In the genomic region with DNA sequence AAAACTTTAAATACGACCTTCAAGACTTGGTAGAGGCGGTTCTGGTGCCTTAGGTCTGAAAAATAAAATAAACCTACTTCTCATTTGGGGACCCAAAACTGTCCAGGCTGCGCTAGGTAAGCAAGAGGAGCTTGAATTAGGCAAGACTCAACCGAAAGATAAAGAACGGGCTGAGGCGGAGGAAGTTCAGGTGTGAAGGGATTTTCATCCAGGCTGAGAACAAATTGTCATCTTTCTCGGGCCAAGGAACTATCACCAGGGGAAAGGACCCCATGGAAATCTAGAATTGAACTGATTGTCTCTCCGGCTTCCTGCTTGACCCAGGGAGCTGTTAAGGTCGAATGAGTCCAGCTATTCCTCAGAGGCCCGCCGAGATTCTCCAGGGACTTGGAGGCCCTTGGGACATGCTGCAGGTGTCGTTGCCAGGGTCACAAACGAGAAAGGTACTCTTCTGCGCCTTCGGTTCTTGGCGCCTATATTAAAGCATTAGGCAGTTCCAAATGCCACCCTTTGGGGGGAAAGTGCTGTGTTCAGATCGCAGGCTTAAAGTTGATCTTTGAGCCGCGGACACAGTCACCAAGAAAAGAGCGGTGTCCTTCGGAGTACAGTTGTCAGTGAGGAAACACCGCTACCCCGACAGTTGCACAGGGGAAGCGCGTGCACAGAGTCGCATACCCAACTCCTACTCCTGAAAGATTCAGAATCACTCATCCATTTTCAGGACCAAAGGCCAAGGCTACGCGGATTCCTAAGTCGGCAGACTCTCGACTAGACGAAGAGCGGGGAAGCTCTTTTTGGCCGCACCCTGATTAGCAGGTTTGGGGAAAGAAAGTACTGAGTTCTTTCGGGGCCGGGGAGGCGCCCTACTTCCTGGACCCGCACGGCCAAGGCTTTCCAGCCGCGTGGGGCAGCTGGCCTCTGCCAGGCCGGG, we compare ENCODE assay signal across 9 mouse cellular contexts. TPM values are rescaled to one million over a fixed set of nuclear protein-coding genes. Genes with fewer than 3 reads are reported as not detected.
A peak's percentile ranks its signal among the peaks of the same experiment; 100 is the strongest.
DNase-seq lines count a peak whose midpoint lies in the region; ATAC-seq lines count a peak whose summit lies in the region.
"Had no signal": no experiment of that assay in that cellular context is flagged by ENCODE, and none has a peak within 500 bp of the region (broad histone marks: within the 10 kb centered on the region; RNA-seq: fewer than 3 reads in every experiment).

No protein-coding gene starts in this region.

- peak overlapping the region; percentile 41 for H3K4me3 ChIP-seq in kidney, embryonic 16.5 days (ENCODE audit: low read length)
- peak overlapping the region; percentile 36 for H3K4me3 ChIP-seq in embryonic facial prominence, embryonic 14.5 days (ENCODE audit: low read depth, low read length)
- H3K4me3 ChIP-seq in limb, embryonic 11.5 days (ENCODE audit: low read depth, low read length): peak overlapping the region; percentile 26

- ATAC-seq in kidney, embryonic 16.5 days (ENCODE audit: low FRiP score, low TSS enrichment): no peak
- no peak for ATAC-seq in embryonic facial prominence, embryonic 14.5 days (ENCODE audit: low read depth)
- no peak for ATAC-seq in limb, embryonic 11.5 days (ENCODE audit: insufficient number of reproducible peaks, low FRiP score, low TSS enrichment, low read depth)

- H3K9ac ChIP-seq in kidney, embryonic 16.5 days (replicated peaks; ENCODE audit: low read length): no peak overlapping the region
- no peak overlapping the region for H3K9ac ChIP-seq in embryonic facial prominence, embryonic 14.5 days (ENCODE audit: low read depth, low read length)
- H3K9ac ChIP-seq in limb, embryonic 11.5 days (ENCODE audit: low read length): no peak overlapping the region

- H3K9me3 ChIP-seq in kidney, embryonic 16.5 days (ENCODE audit: low read length): no peaks in the 10 kb centered on the region
- H3K9me3 ChIP-seq in embryonic facial prominence, embryonic 14.5 days (ENCODE audit: control insufficient read depth, low read length): no peaks in the 10 kb centered on the region
- H3K9me3 ChIP-seq in limb, embryonic 11.5 days (ENCODE audit: control insufficient read depth, low read length): no peaks in the 10 kb centered on the region

- peak overlapping the region; percentile 57 for H3K4me2 ChIP-seq in kidney, embryonic 16.5 days (replicated peaks; ENCODE audit: low read depth, low read length)
- peak overlapping the region; percentile 67 for H3K4me2 ChIP-seq in embryonic facial prominence, embryonic 14.5 days (ENCODE audit: low read depth, low read length)
- H3K4me2 ChIP-seq in limb, embryonic 11.5 days (ENCODE audit: low read depth, severe bottlenecking): peak overlapping the region; percentile 62

- H3K27me3 ChIP-seq in kidney, embryonic 16.5 days (ENCODE audit: insufficient read depth, low read length): peaks cover 89% of the 10 kb centered on the region
- H3K27me3 ChIP-seq in embryonic facial prominence, embryonic 14.5 days (replicated peaks; ENCODE audit: control insufficient read depth, insufficient read depth, low read length): peaks cover 91% of the 10 kb centered on the region
- H3K27me3 ChIP-seq in limb, embryonic 11.5 days (ENCODE audit: control insufficient read depth, insufficient read depth, low read length): peaks cover 67% of the 10 kb centered on the region

- H3K36me3 ChIP-seq in kidney, embryonic 16.5 days (ENCODE audit: insufficient read depth, low read length): no peaks in the 10 kb centered on the region
- no peaks in the 10 kb centered on the region for H3K36me3 ChIP-seq in embryonic facial prominence, embryonic 14.5 days (ENCODE audit: control insufficient read depth, insufficient read depth, low read length)
- no peaks in the 10 kb centered on the region for H3K36me3 ChIP-seq in limb, embryonic 11.5 days (ENCODE audit: control insufficient read depth, insufficient read depth, low read length)

- no peak for DNase-seq in kidney, adult 8-10 months
- DNase-seq in embryonic facial prominence, embryonic 14.5 days (ENCODE audit: low spot score): no peak
- peak; percentile 63 for DNase-seq in limb, embryonic 11.5 days (ENCODE audit: low spot score)
- DNase-seq in retina, postnatal 1 day: peak; percentile 22
- DNase-seq in urinary bladder, adult 2 months (ENCODE audit: low spot score): no peak
- no peak for DNase-seq in left cerebral cortex, postnatal 14 days (ENCODE audit: low spot score in 2 of 2)
- DNase-seq in adrenal gland, adult 2 months: no peak
- DNase-seq: lung, postnatal 36 days had no signal

- intact Hi-C loops in left cerebral cortex, postnatal 14 days (cut with DNase I): loop anchor here (2.0 to 10.0 kb wide), 3 partner anchors 15 to 341 kb away; no protein-coding TSS in a partner anchor

- peaks cover 30% of the 10 kb centered on the region for H3K4me1 ChIP-seq in kidney, embryonic 16.5 days (ENCODE audit: insufficient read depth, low read length)
- peaks cover 18% of the 10 kb centered on the region for H3K4me1 ChIP-seq in embryonic facial prominence, embryonic 14.5 days (ENCODE audit: control insufficient read depth, insufficient read depth, low read length)
- H3K4me1 ChIP-seq in limb, embryonic 11.5 days (ENCODE audit: control insufficient read depth, insufficient read depth, low read length): peaks cover 22% of the 10 kb centered on the region

- no peak overlapping the region for H3K27ac ChIP-seq in kidney, embryonic 16.5 days (ENCODE audit: low read length)
- no peak overlapping the region for H3K27ac ChIP-seq in embryonic facial prominence, embryonic 14.5 days (replicated peaks; ENCODE audit: low read depth, low read length)
- H3K27ac ChIP-seq in limb, embryonic 11.5 days (replicated peaks; ENCODE audit: low read depth, low read length): no peak overlapping the region

- under 1% methylated on average over 41 of the region's 41 CpGs for WGBS in kidney, embryonic 16.5 days
- WGBS in embryonic facial prominence, embryonic 14.5 days: 1% methylated on average over 39 of the region's 41 CpGs
- WGBS in limb, embryonic 11.5 days: 1% methylated on average over 41 of the region's 41 CpGs

RNA-seq across cellular contexts. Expression of gene Hmx3, which starts 1.2 kb away (rescaled TPM):
- not detected in 2 replicates for polyA plus RNA-seq in kidney, embryonic 16.5 days (2015; fragmentation: Nextera tagmentation; extraction: Ambion mirVana)
- 0.26 and 0.37 TPM in 2 replicates for polyA plus RNA-seq in embryonic facial prominence, embryonic 14.5 days (2014; fragmentation: Nextera tagmentation; extraction: Ambion mirVana)
- not detected in 2 replicates for polyA plus RNA-seq in limb, embryonic 11.5 days (2014; fragmentation: Nextera tagmentation; extraction: Ambion mirVana)
- not detected in 2 replicates for polyA plus RNA-seq in urinary bladder, adult 2 months (2012; rRNA removed)
- total RNA-seq in left cerebral cortex, postnatal 14 days (2021): not detected
- total RNA-seq in adrenal gland, adult 2 months (2021): not detected
- not detected in 2 replicates for polyA plus RNA-seq in adrenal gland, adult 2 months (2012; rRNA removed)

RNA-seq across cellular contexts. Expression of gene Hmx2, which starts 7.1 kb away (rescaled TPM):
- polyA plus RNA-seq in kidney, embryonic 16.5 days (2015; fragmentation: Nextera tagmentation; extraction: Ambion mirVana): 0.46 and 0.66 TPM in 2 replicates
- polyA plus RNA-seq in embryonic facial prominence, embryonic 14.5 days (2014; fragmentation: Nextera tagmentation; extraction: Ambion mirVana): 0.17 and 0.39 TPM in 2 replicates
- not detected in 2 replicates for polyA plus RNA-seq in limb, embryonic 11.5 days (2014; fragmentation: Nextera tagmentation; extraction: Ambion mirVana)
- not detected in 2 replicates for polyA plus RNA-seq in urinary bladder, adult 2 months (2012; rRNA removed)
- total RNA-seq in left cerebral cortex, postnatal 14 days (2021): not detected
- total RNA-seq in adrenal gland, adult 2 months (2021): not detected
- not detected in 2 replicates for polyA plus RNA-seq in adrenal gland, adult 2 months (2012; rRNA removed)

RNA-seq across cellular contexts. Expression of gene Bub3, which starts 18.6 kb away (rescaled TPM):
- polyA plus RNA-seq in kidney, embryonic 16.5 days (2015; fragmentation: Nextera tagmentation; extraction: Ambion mirVana): 234 and 249 TPM in 2 replicates
- 157 and 183 TPM in 2 replicates for polyA plus RNA-seq in embryonic facial prominence, embryonic 14.5 days (2014; fragmentation: Nextera tagmentation; extraction: Ambion mirVana)
- 291 and 296 TPM in 2 replicates for polyA plus RNA-seq in limb, embryonic 11.5 days (2014; fragmentation: Nextera tagmentation; extraction: Ambion mirVana)
- 63.7 and 77.0 TPM in 2 replicates for polyA plus RNA-seq in urinary bladder, adult 2 months (2012; rRNA removed)
- total RNA-seq in left cerebral cortex, postnatal 14 days (2021): 10 to 100 TPM; 55.4 to 56.8 TPM
- total RNA-seq in adrenal gland, adult 2 months (2021): 10 to 100 TPM; 67.0 to 82.2 TPM
- polyA plus RNA-seq in adrenal gland, adult 2 months (2012; rRNA removed): 31.8 and 39.6 TPM in 2 replicates

Comparison
In these comparisons a context has a peak if more than half of its experiments do, and no peak if none do; other contexts are left out.
1. DNase-seq: peak in limb, embryonic 11.5 days (single experiment) and retina, postnatal 1 day (single experiment); none in kidney, adult 8-10 months (0 of 2), embryonic facial prominence, embryonic 14.5 days (single experiment), urinary bladder, adult 2 months (single experiment), left cerebral cortex, postnatal 14 days (0 of 2) and adrenal gland, adult 2 months (single experiment).
2. Peak in every context shown above with its lines, with median percentiles within 50 percentile points of each other: H3K4me2 ChIP-seq and H3K4me3 ChIP-seq.